Mouse (Mus musculus) kidney, postnatal 10 days (tissue): ENCODE measurements around the gene Tex11.
"Not testable (repeated sequence)": the region's sequence is repeated elsewhere in the genome, so short reads cannot be mapped to it uniquely, and the experiment has no call there.

Experiments
- DNase-seq: peaks from one replicate; pipeline ENCODE4 v3.0.0; 2021; ENCODE audit warnings: mixed read lengths

The Tex11 gene

GRCm38 (mm10) chrX:101059541-101059940 is at the start of gene Tex11:
Tex11 (minus strand) TSS chrX:101059667.
- no peak for DNase-seq

- DNase-seq = no peak
Measured at GRCm38 (mm10) chrX:101085920-101086319, 26.5 kb upstream of the Tex11 start, which contains the start of gene Slc7a3. Slc7a3 (minus strand) TSS chrX:101086020.

GRCm38 (mm10) chrX:101085211-101085610 is 25.7 kb upstream of the Tex11 start:
- DNase-seq = not testable (repeated sequence)

- DNase-seq = no peak
Measured at GRCm38 (mm10) chrX:101084192-101084591, 24.7 kb upstream of the Tex11 start.

- no peak for DNase-seq
Measured at GRCm38 (mm10) chrX:101065245-101065644, 5.8 kb upstream of the Tex11 start.

GRCm38 (mm10) chrX:101063503-101063902 is 4.0 kb upstream of the Tex11 start:
- DNase-seq = no peak

- DNase-seq = peak; percentile 4
Measured at GRCm38 (mm10) chrX:100943640-100944039, 115.8 kb downstream of the Tex11 start.

- DNase-seq = no peak
Measured at GRCm38 (mm10) chrX:100839211-100839610, 220.3 kb downstream of the Tex11 start.

- DNase-seq = no peak
Measured at GRCm38 (mm10) chrX:100832806-100833205, 226.7 kb downstream of the Tex11 start.

GRCm38 (mm10) chrX:100825557-100825956 is 233.9 kb downstream of the Tex11 start:
- DNase-seq = no peak

GRCm38 (mm10) chrX:100821149-100821548 is 238.3 kb downstream of the Tex11 start:
- no peak for DNase-seq

- DNase-seq = no peak
Measured at GRCm38 (mm10) chrX:100818681-100819080, 240.8 kb downstream of the Tex11 start.

- DNase-seq = no peak
Measured at GRCm38 (mm10) chrX:100815766-100816165, 243.7 kb downstream of the Tex11 start.

- DNase-seq = no peak
Measured at GRCm38 (mm10) chrX:100814139-100814538, 245.3 kb downstream of the Tex11 start.

GRCm38 (mm10) chrX:100811129-100811528 is 248.3 kb downstream of the Tex11 start:
- DNase-seq = no peak

- DNase-seq = peak; percentile 11
Measured at GRCm38 (mm10) chrX:100802034-100802433, 257.4 kb downstream of the Tex11 start.

GRCm38 (mm10) chrX:100800643-100801042 is 258.8 kb downstream of the Tex11 start:
- no peak for DNase-seq

- no peak for DNase-seq
Measured at GRCm38 (mm10) chrX:100797851-100798527, 261.5 kb downstream of the Tex11 start.

GRCm38 (mm10) chrX:100797370-100797769 is 262.1 kb downstream of the Tex11 start:
- no peak for DNase-seq

- DNase-seq = no peak
Measured at GRCm38 (mm10) chrX:100796741-100797090, 262.8 kb downstream of the Tex11 start.

GRCm38 (mm10) chrX:100796041-100796740 is 263.3 kb downstream of the Tex11 start:
- no peak for DNase-seq

GRCm38 (mm10) chrX:100789322-100789721 is 270.1 kb downstream of the Tex11 start:
- no peak for DNase-seq
